Mouse (Mus musculus) brain, adult 2 months (tissue): ENCODE measurements around the gene Scrg1.
"Not testable (repeated sequence)": the region's sequence is repeated elsewhere in the genome, so short reads cannot be mapped to it uniquely, and the experiment has no call there.

Experiments
- DNase-seq: peaks from one replicate; pipeline ENCODE4 v3.0.0; 2011; ENCODE audit warnings: low read depth, low spot score

Gene Scrg1

GRCm38 (mm10) chr8:57453361-57453760 lies 2.4 kb upstream of the Scrg1 start:
- DNase-seq = no peak

GRCm38 (mm10) chr8:57457152-57457551 lies 1.4 kb downstream of the Scrg1 start:
- peak; percentile 49 for DNase-seq

- peak; percentile 3 for DNase-seq
These were observed 2.2 kb downstream of the Scrg1 start for GRCm38 (mm10) chr8:57457942-57458341.

GRCm38 (mm10) chr8:57462839-57463238 lies 7.1 kb downstream of the Scrg1 start:
- DNase-seq = no peak

- no peak for DNase-seq
These were observed 8.0 kb downstream of the Scrg1 start for GRCm38 (mm10) chr8:57463757-57464156.

- DNase-seq = peak; percentile 11
These were observed 12.9 kb downstream of the Scrg1 start for GRCm38 (mm10) chr8:57468624-57469023.

GRCm38 (mm10) chr8:57470863-57471262 lies 15.1 kb downstream of the Scrg1 start:
- no peak for DNase-seq

GRCm38 (mm10) chr8:57473751-57474150 lies 18.0 kb downstream of the Scrg1 start:
- no peak for DNase-seq

GRCm38 (mm10) chr8:57478406-57478805 lies 22.7 kb downstream of the Scrg1 start:
- no peak for DNase-seq

- no peak for DNase-seq
These were observed 24.0 kb downstream of the Scrg1 start for GRCm38 (mm10) chr8:57479700-57480099.

- no peak for DNase-seq
These were observed 24.9 kb downstream of the Scrg1 start for GRCm38 (mm10) chr8:57480606-57481005.

GRCm38 (mm10) chr8:57486491-57487440 lies 31.0 kb downstream of the Scrg1 start:
- DNase-seq = peak; percentile 55

- DNase-seq = peak; percentile 99
These were observed 31.9 kb downstream of the Scrg1 start, which contains the start of gene Sap30 for GRCm38 (mm10) chr8:57487441-57488155. TSS of gene Sap30 (minus strand) at chr8:57487860.

- DNase-seq = peak; percentile 76
These were observed 32.6 kb downstream of the Scrg1 start for GRCm38 (mm10) chr8:57488312-57488765.

- DNase-seq = no peak
These were observed 33.6 kb downstream of the Scrg1 start for GRCm38 (mm10) chr8:57489366-57489765.

- DNase-seq = no peak
These were observed 34.2 kb downstream of the Scrg1 start for GRCm38 (mm10) chr8:57489896-57490295.

- no peak for DNase-seq
These were observed 36.1 kb downstream of the Scrg1 start for GRCm38 (mm10) chr8:57491873-57492272.

GRCm38 (mm10) chr8:57498494-57498846 lies 42.7 kb downstream of the Scrg1 start:
- no peak for DNase-seq

- DNase-seq = peak; percentile 89
These were observed 43.3 kb downstream of the Scrg1 start for GRCm38 (mm10) chr8:57498847-57499511.

GRCm38 (mm10) chr8:57503641-57504040 lies 47.9 kb downstream of the Scrg1 start:
- peak; percentile 74 for DNase-seq

GRCm38 (mm10) chr8:57505500-57505899 lies 49.8 kb downstream of the Scrg1 start:
- not testable (repeated sequence) for DNase-seq

- no peak for DNase-seq
These were observed 51.9 kb downstream of the Scrg1 start for GRCm38 (mm10) chr8:57507556-57508063.
